Mouse (Mus musculus) forebrain, embryonic 15.5 days (tissue): ENCODE results near the gene Ergic1. TPM values are rescaled to one million over a fixed set of nuclear protein-coding genes. Genes with fewer than 3 reads are reported as not detected.

Experiments
- ATAC-seq: fragments of 200-750 bp; cut with Nextera tagmentation; replicated peaks from 2 replicates; pipeline ENCODE4 v1.8.0; 2017; ENCODE audit warnings: mild to moderate bottlenecking, moderate TSS enrichment, moderate library complexity
- H3K27ac ChIP-seq: fragments of 300-500 bp; sonication (generic); replicated peaks from 2 replicates; pipeline ENCODE4 v1.5.1; 2015; ENCODE audit warnings: mild to moderate bottlenecking, inconsistent platforms
- H3K27me3 ChIP-seq: fragments of 300-500 bp; sonication (generic); 2 replicates; pipeline ENCODE4 v1.6.1; 2015; ENCODE audit warnings: inconsistent platforms
- H3K36me3 ChIP-seq: fragments of 300-500 bp; sonication (generic); 2 replicates; pipeline ENCODE4 v1.6.1; 2015; ENCODE audit warnings: mild to moderate bottlenecking, inconsistent platforms
- H3K4me1 ChIP-seq: fragments of 300-500 bp; sonication (generic); 2 replicates; pipeline ENCODE4 v1.6.1; 2015; ENCODE audit warnings: inconsistent platforms
- H3K4me2 ChIP-seq: fragments of 300-500 bp; sonication (generic); replicated peaks from 2 replicates; pipeline ENCODE4 v1.6.1; 2015; ENCODE audit warnings: mild to moderate bottlenecking, inconsistent platforms
- H3K4me3 ChIP-seq: fragments of 300-500 bp; sonication (generic); 2 replicates; pipeline ENCODE4 v1.5.1; 2015; ENCODE audit warnings: mild to moderate bottlenecking, inconsistent platforms
- H3K9ac ChIP-seq: fragments of 300-500 bp; sonication (generic); replicated peaks from 2 replicates; pipeline ENCODE4 v1.6.1; 2015; ENCODE audit warnings: mild to moderate bottlenecking, inconsistent platforms
- H3K9me3 ChIP-seq: fragments of 300-500 bp; sonication (generic); 2 replicates; pipeline ENCODE4 v1.6.1; 2016; ENCODE audit warnings: inconsistent platforms
- WGBS: fragments of 180-500 bp; shearing (Covaris S2); methylation state at CpG from one replicate; pipeline ENCODE4 v1.1.7; 2015; ENCODE audit warnings: mixed read lengths; 5-methylcytosine and 5-hydroxymethylcytosine counted together
- polyA plus RNA-seq: library from polyadenylated mRNA; unstranded; fragments of >200 nt; fragmentation: Nextera tagmentation; extraction: Ambion mirVana; gene quantifications from 2 replicates; pipeline ENCODE4 v1.2.1, GENCODE M21; 2015

Gene Ergic1
- polyA plus RNA-seq, 1 experiment from 2014 or later: 98.7 TPM

- Histone ChIP-seq H3K36me3 (peaks cover 1% of the 10 kb centered on the region; the same call in 1 of the 2 replicates), H3K4me2 (no peak overlapping the region), H3K9me3 (no peaks in the 10 kb centered on the region), H3K27ac (peak overlapping the region; percentile 79), H3K4me3 (no peak overlapping the region), H3K4me1 (peaks cover 38% of the 10 kb centered on the region), H3K9ac (no peak overlapping the region), H3K27me3 (no peaks in the 10 kb centered on the region)
- 44% methylated on average over 2 of the region's 2 CpGs for WGBS
- ATAC-seq: no peak
Measured at GRCm38 (mm10) chr17:26689810-26690209, 128.5 kb downstream of the Ergic1 start.

- no peak overlapping the region for H3K4me2 ChIP-seq
- no peaks in the 10 kb centered on the region for H3K27me3 ChIP-seq
- H3K9me3 ChIP-seq: no peaks in the 10 kb centered on the region
- peak overlapping the region; percentile 79 for H3K27ac ChIP-seq
- H3K4me1 ChIP-seq: peaks cover 40% of the 10 kb centered on the region
- 62% methylated on average over 5 of the region's 5 CpGs for WGBS
- H3K9ac ChIP-seq: no peak overlapping the region
- no peak for ATAC-seq
- no peak overlapping the region for H3K4me3 ChIP-seq
- H3K36me3 ChIP-seq: peaks cover 1% of the 10 kb centered on the region; the same call in 1 of the 2 replicates
Measured at GRCm38 (mm10) chr17:26690236-26690635, 128.9 kb downstream of the Ergic1 start.

- Histone ChIP-seq H3K9ac (no peak overlapping the region), H3K4me3 (no peak overlapping the region), H3K36me3 (peaks cover 8% of the 10 kb centered on the region), H3K4me2 (no peak overlapping the region), H3K27me3 (no peaks in the 10 kb centered on the region), H3K27ac (no peak overlapping the region), H3K4me1 (peaks cover 40% of the 10 kb centered on the region), H3K9me3 (no peaks in the 10 kb centered on the region)
- ATAC-seq: no peak
- WGBS: 89% methylated on average over 7 of the region's 7 CpGs
Measured at GRCm38 (mm10) chr17:26691110-26691509, 129.8 kb downstream of the Ergic1 start.

GRCm38 (mm10) chr17:26693424-26693823, 132.1 kb downstream of the Ergic1 start:
- Histone ChIP-seq H3K36me3 (peaks cover 28% of the 10 kb centered on the region), H3K4me2 (no peak overlapping the region), H3K4me3 (no peak overlapping the region), H3K4me1 (peaks cover 35% of the 10 kb centered on the region), H3K9ac (no peak overlapping the region), H3K9me3 (no peaks in the 10 kb centered on the region), H3K27me3 (no peaks in the 10 kb centered on the region), H3K27ac (peak overlapping the region; percentile 3; the same call in 1 of the 2 replicates)
- 76% methylated on average over 7 of the region's 7 CpGs for WGBS
- no peak for ATAC-seq

- Histone ChIP-seq H3K27ac (peak overlapping the region; percentile 3; the same call in 1 of the 2 replicates), H3K9me3 (no peaks in the 10 kb centered on the region), H3K4me2 (no peak overlapping the region), H3K27me3 (no peaks in the 10 kb centered on the region), H3K9ac (no peak overlapping the region), H3K4me3 (no peak overlapping the region), H3K4me1 (peaks cover 27% of the 10 kb centered on the region), H3K36me3 (peaks cover 34% of the 10 kb centered on the region)
- no peak for ATAC-seq
- WGBS: 57% methylated on average over 7 of the region's 7 CpGs
Measured at GRCm38 (mm10) chr17:26694171-26694570, 132.9 kb downstream of the Ergic1 start.

GRCm38 (mm10) chr17:26695193-26695592, 133.9 kb downstream of the Ergic1 start:
- Histone ChIP-seq H3K9me3 (no peaks in the 10 kb centered on the region), H3K4me2 (no peak overlapping the region), H3K4me3 (no peak overlapping the region), H3K27me3 (no peaks in the 10 kb centered on the region), H3K27ac (no peak overlapping the region), H3K9ac (no peak overlapping the region), H3K4me1 (peaks cover 17% of the 10 kb centered on the region), H3K36me3 (peaks cover 44% of the 10 kb centered on the region)
- no peak for ATAC-seq
- WGBS: 88% methylated on average over 3 of the region's 3 CpGs

GRCm38 (mm10) chr17:26698846-26699245, 137.6 kb downstream of the Ergic1 start:
- no peak overlapping the region for H3K4me3 ChIP-seq
- no peak overlapping the region for H3K9ac ChIP-seq
- H3K9me3 ChIP-seq: no peaks in the 10 kb centered on the region
- H3K4me2 ChIP-seq: no peak overlapping the region
- 0 out of 2 replicates have a peak, but pooled peaks cover 7% of the 10 kb centered on the region for H3K4me1 ChIP-seq
- no peak overlapping the region for H3K27ac ChIP-seq
- peaks cover 47% of the 10 kb centered on the region for H3K36me3 ChIP-seq
- no peak for ATAC-seq
- no peaks in the 10 kb centered on the region for H3K27me3 ChIP-seq
- WGBS: 88% methylated on average over 5 of the region's 5 CpGs

GRCm38 (mm10) chr17:26699819-26700616, 138.7 kb downstream of the Ergic1 start:
- Histone ChIP-seq H3K27ac (no peak overlapping the region), H3K36me3 (peaks cover 50% of the 10 kb centered on the region), H3K9ac (no peak overlapping the region), H3K4me3 (no peak overlapping the region), H3K9me3 (no peaks in the 10 kb centered on the region), H3K4me1 (no peaks in the 10 kb centered on the region), H3K27me3 (no peaks in the 10 kb centered on the region), H3K4me2 (no peak overlapping the region)
- 94% methylated on average over 10 of the region's 10 CpGs for WGBS
- no peak for ATAC-seq

GRCm38 (mm10) chr17:26701565-26701964, 140.3 kb downstream of the Ergic1 start:
- Histone ChIP-seq H3K27ac (no peak overlapping the region), H3K4me1 (no peaks in the 10 kb centered on the region), H3K9ac (no peak overlapping the region), H3K4me2 (no peak overlapping the region), H3K36me3 (peaks cover 38% of the 10 kb centered on the region), H3K27me3 (no peaks in the 10 kb centered on the region), H3K9me3 (no peaks in the 10 kb centered on the region), H3K4me3 (no peak overlapping the region)
- WGBS: 79% methylated on average over 13 of the region's 13 CpGs
- ATAC-seq: no peak

- Histone ChIP-seq H3K9me3 (no peaks in the 10 kb centered on the region), H3K4me3 (no peak overlapping the region), H3K4me1 (no peaks in the 10 kb centered on the region), H3K36me3 (peaks cover 30% of the 10 kb centered on the region), H3K27me3 (no peaks in the 10 kb centered on the region), H3K9ac (no peak overlapping the region), H3K4me2 (no peak overlapping the region), H3K27ac (no peak overlapping the region)
- ATAC-seq: no peak
- WGBS: 90% methylated on average over 4 of the region's 4 CpGs
Measured at GRCm38 (mm10) chr17:26702621-26703020, 141.3 kb downstream of the Ergic1 start.

GRCm38 (mm10) chr17:26703671-26704070, 142.4 kb downstream of the Ergic1 start:
- Histone ChIP-seq H3K36me3 (peaks cover 21% of the 10 kb centered on the region), H3K4me3 (no peak overlapping the region), H3K27ac (no peak overlapping the region), H3K4me1 (peaks cover 3% of the 10 kb centered on the region), H3K27me3 (no peaks in the 10 kb centered on the region), H3K9me3 (no peaks in the 10 kb centered on the region), H3K9ac (no peak overlapping the region), H3K4me2 (no peak overlapping the region)
- ATAC-seq: no peak
- 84% methylated on average over 4 of the region's 4 CpGs for WGBS

GRCm38 (mm10) chr17:26705463-26706359, 144.4 kb downstream of the Ergic1 start:
- Histone ChIP-seq H3K27me3 (no peaks in the 10 kb centered on the region), H3K9me3 (no peaks in the 10 kb centered on the region), H3K4me3 (no peak overlapping the region), H3K9ac (no peak overlapping the region), H3K27ac (no peak overlapping the region), H3K4me2 (no peak overlapping the region), H3K36me3 (0 out of 2 replicates have a peak, but pooled peaks cover 3% of the 10 kb centered on the region), H3K4me1 (peaks cover 14% of the 10 kb centered on the region)
- 80% methylated on average over 11 of the region's 11 CpGs for WGBS
- no peak for ATAC-seq
